Comparison of ENCODE assay signal across 9 mouse cellular contexts in the genomic region with DNA sequence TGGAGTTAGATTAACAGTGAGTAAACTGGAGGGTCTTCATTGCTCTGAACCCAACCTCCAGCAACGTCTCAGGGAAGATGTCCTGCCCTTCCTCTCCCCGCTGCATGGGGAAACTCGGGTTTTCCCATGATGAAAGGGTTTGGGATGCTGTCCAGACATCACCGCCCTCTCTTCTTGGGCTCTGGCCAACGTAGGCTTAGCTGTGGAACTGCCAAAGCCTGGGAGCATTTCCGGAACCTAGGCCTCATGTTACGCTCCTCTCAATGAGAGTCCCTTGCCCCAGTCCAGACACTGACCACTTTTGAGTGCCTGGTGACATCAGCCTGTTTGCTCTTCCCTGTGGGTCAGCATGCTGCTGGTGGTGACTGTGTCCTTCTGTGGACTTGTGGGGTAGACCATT. TPM values are rescaled to one million over a fixed set of nuclear protein-coding genes. Genes with fewer than 3 reads are reported as not detected.
DNase-seq lines count a peak whose midpoint lies in the region; ATAC-seq and TF ChIP-seq lines count a peak whose summit lies in the region.
"Had no signal": no experiment of that assay in that cellular context is flagged by ENCODE, and none has a peak within 500 bp of the region (broad histone marks: within the 10 kb centered on the region; RNA-seq: fewer than 3 reads in every experiment).

No protein-coding gene starts in this region.

- no peaks in the 10 kb centered on the region for H3K27me3 ChIP-seq in liver, adult 2 months (ENCODE audit: control insufficient read depth, insufficient read depth, low read length)
- no peaks in the 10 kb centered on the region for H3K27me3 ChIP-seq in heart, embryonic 15.5 days
- H3K27me3 ChIP-seq in forebrain, embryonic 15.5 days: no peaks in the 10 kb centered on the region
- peaks cover 44% of the 10 kb centered on the region for H3K27me3 ChIP-seq in midbrain, embryonic 10.5 days (ENCODE audit: low read depth, poor library complexity, severe bottlenecking)

- peak; percentile 67 for ATAC-seq in heart, embryonic 15.5 days (replicated peaks; ENCODE audit: insufficient number of reproducible peaks, insufficient read depth, low FRiP score, low read depth)
- ATAC-seq in forebrain, embryonic 15.5 days (replicated peaks): no peak

- peak; percentile 12 for DNase-seq in liver, adult 2 months (ENCODE audit: extremely low read depth, low read depth, low spot score)
- DNase-seq in liver: no peak
- DNase-seq in lung, postnatal 10 days: peak; percentile 80
- DNase-seq in neural tube, embryonic 10.5 days (ENCODE audit: extremely low spot score, low spot score): no peak
- no peak for DNase-seq in midbrain, embryonic 10.5 days (ENCODE audit: low spot score)

- H3K9me3 ChIP-seq in heart, embryonic 15.5 days (replicated peaks): no peaks in the 10 kb centered on the region
- H3K9me3 ChIP-seq in forebrain, embryonic 15.5 days: no peaks in the 10 kb centered on the region
- H3K9me3 ChIP-seq in midbrain, embryonic 10.5 days (replicated peaks): no peaks in the 10 kb centered on the region
- H3K9me3 ChIP-seq: hindbrain, embryonic 10.5 days had no signal

- no peak overlapping the region for H3K4me3 ChIP-seq in liver, adult 2 months (ENCODE audit: insufficient read depth, low read depth, low read length)
- H3K4me3 ChIP-seq in embryonic fibroblast, embryonic 13.5 days (ENCODE audit: insufficient read depth, low read length): no peak overlapping the region
- no peak overlapping the region for H3K4me3 ChIP-seq in heart, embryonic 15.5 days
- no peak overlapping the region for H3K4me3 ChIP-seq in forebrain, embryonic 15.5 days
- H3K4me3 ChIP-seq in midbrain, embryonic 10.5 days: no peak overlapping the region
- H3K4me3 ChIP-seq: hindbrain, embryonic 10.5 days had no signal

- no peak overlapping the region for H3K4me2 ChIP-seq in heart, embryonic 15.5 days
- H3K4me2 ChIP-seq in forebrain, embryonic 15.5 days (replicated peaks): no peak overlapping the region

- H3K9ac ChIP-seq in liver, adult 2 months (ENCODE audit: low read depth, low read length): no peak overlapping the region
- no peak overlapping the region for H3K9ac ChIP-seq in heart, embryonic 15.5 days
- H3K9ac ChIP-seq in forebrain, embryonic 15.5 days (replicated peaks): no peak overlapping the region

- WGBS in liver, adult 2 months: 54% methylated on average over 7 of the region's 7 CpGs
- WGBS in heart, embryonic 15.5 days: 33% methylated on average over 7 of the region's 7 CpGs
- 56% methylated on average over 7 of the region's 7 CpGs for WGBS in forebrain, embryonic 15.5 days
- WGBS in midbrain, embryonic 10.5 days: 87% methylated on average over 7 of the region's 7 CpGs

- no peaks in the 10 kb centered on the region for H3K36me3 ChIP-seq in liver, adult 2 months (ENCODE audit: control insufficient read depth, insufficient read depth, low read length)
- H3K36me3 ChIP-seq in heart, embryonic 15.5 days: no peaks in the 10 kb centered on the region
- no peaks in the 10 kb centered on the region for H3K36me3 ChIP-seq in forebrain, embryonic 15.5 days
- H3K36me3 ChIP-seq in midbrain, embryonic 10.5 days: no peaks in the 10 kb centered on the region
- H3K36me3 ChIP-seq: hindbrain, embryonic 10.5 days had no signal

- H3K27ac ChIP-seq in liver, adult 2 months (replicated peaks; ENCODE audit: insufficient read depth, low read depth, low read length): no peak overlapping the region
- H3K27ac ChIP-seq in embryonic fibroblast, embryonic 13.5 days (ENCODE audit: insufficient read depth, low read length): peak overlapping the region; percentile 66
- peak overlapping the region; percentile 48; the same call in 1 of the 2 replicates for H3K27ac ChIP-seq in heart, embryonic 15.5 days
- H3K27ac ChIP-seq in forebrain, embryonic 15.5 days (replicated peaks): no peak overlapping the region
- no peak overlapping the region for H3K27ac ChIP-seq in midbrain, embryonic 10.5 days (replicated peaks)
- H3K27ac ChIP-seq: hindbrain, embryonic 10.5 days had no signal

- no peaks in the 10 kb centered on the region for H3K79me2 ChIP-seq in liver, adult 2 months (ENCODE audit: control insufficient read depth, insufficient read depth, low read length)

- H3K4me1 ChIP-seq in liver, adult 2 months (ENCODE audit: control insufficient read depth, insufficient read depth, low read length): no peaks in the 10 kb centered on the region
- peaks cover 11% of the 10 kb centered on the region; the same call in 1 of the 2 replicates for H3K4me1 ChIP-seq in embryonic fibroblast, embryonic 13.5 days (ENCODE audit: control insufficient read depth, insufficient read depth, low read length)
- peaks cover 11% of the 10 kb centered on the region for H3K4me1 ChIP-seq in heart, embryonic 15.5 days (replicated peaks)
- H3K4me1 ChIP-seq in forebrain, embryonic 15.5 days: no peaks in the 10 kb centered on the region
- H3K4me1 ChIP-seq in midbrain, embryonic 10.5 days: peaks cover 3% of the 10 kb centered on the region

- no peak for TF ChIP-seq CTCF in liver, adult 2 months (IDR thresholded peaks at IDR 0.05; ENCODE audit: low read depth, low read length)
- no peak for TF ChIP-seq CTCF in embryonic fibroblast, embryonic 13.5 days (IDR thresholded peaks at IDR 0.05; ENCODE audit: borderline replicate concordance, insufficient read depth, low read length)

- no peak for TF ChIP-seq POLR2A in liver, adult 2 months (IDR thresholded peaks at IDR 0.05; ENCODE audit: extremely low read depth, insufficient read depth, low read length)
- no peak for TF ChIP-seq POLR2A in embryonic fibroblast, embryonic 13.5 days (IDR thresholded peaks at IDR 0.05; ENCODE audit: low read depth, low read length)

RNA-seq across cellular contexts. Expression of gene Fadd, which starts 12.8 kb away (rescaled TPM):
- total RNA-seq in liver, adult 2 months (2014; rRNA removed): 2.3 and 2.5 TPM in 2 replicates
- polyA plus RNA-seq in liver, adult 2 months (2012; rRNA removed): 8.0 and 8.7 TPM in 2 replicates
- polyA plus RNA-seq in embryonic fibroblast, embryonic 13.5 days (2011; ENCODE audit: insufficient read length, low read depth, missing spikeins): 5.4 and 8.1 TPM in 2 replicates
- polyA plus RNA-seq in heart, embryonic 15.5 days (2015; fragmentation: Nextera tagmentation; extraction: Ambion mirVana): 11.0 and 13.4 TPM in 2 replicates
- polyA plus RNA-seq in forebrain, embryonic 15.5 days (2015; fragmentation: Nextera tagmentation; extraction: Ambion mirVana): 5.4 and 5.7 TPM in 2 replicates
- 11.0 and 11.6 TPM in 2 replicates for polyA plus RNA-seq in midbrain, embryonic 10.5 days (2016; fragmentation: Nextera tagmentation; extraction: Ambion mirVana)

RNA-seq across cellular contexts. Expression of gene Ppfia1, which starts 15.9 kb away (rescaled TPM):
- total RNA-seq in liver, adult 2 months (2014; rRNA removed): 14.5 and 15.4 TPM in 2 replicates
- 17.1 and 22.0 TPM in 2 replicates for polyA plus RNA-seq in liver, adult 2 months (2012; rRNA removed)
- polyA plus RNA-seq in embryonic fibroblast, embryonic 13.5 days (2011; ENCODE audit: insufficient read length, low read depth, missing spikeins): 70.0 and 71.5 TPM in 2 replicates
- polyA plus RNA-seq in heart, embryonic 15.5 days (2015; fragmentation: Nextera tagmentation; extraction: Ambion mirVana): 21.8 and 26.3 TPM in 2 replicates
- polyA plus RNA-seq in forebrain, embryonic 15.5 days (2015; fragmentation: Nextera tagmentation; extraction: Ambion mirVana): 30.9 and 31.0 TPM in 2 replicates
- 39.6 and 44.0 TPM in 2 replicates for polyA plus RNA-seq in midbrain, embryonic 10.5 days (2016; fragmentation: Nextera tagmentation; extraction: Ambion mirVana)

Comparison
In these comparisons a context has a peak if more than half of its experiments do, and no peak if none do; other contexts are left out.
1. DNase-seq: peak in liver, adult 2 months (single experiment) and lung, postnatal 10 days (single experiment); none in liver (single experiment), neural tube, embryonic 10.5 days (single experiment) and midbrain, embryonic 10.5 days (single experiment).
2. H3K27ac ChIP-seq: peak in embryonic fibroblast, embryonic 13.5 days (single experiment) and heart, embryonic 15.5 days (single experiment); none in liver, adult 2 months (single experiment), forebrain, embryonic 15.5 days (single experiment) and midbrain, embryonic 10.5 days (single experiment).